Mouse (Mus musculus) embryo, embryonic 10 days (tissue): ENCODE data around the gene Slc25a14.
A peak's percentile ranks its signal among the peaks of the same experiment; 100 is the strongest.

Experiments
- DNase-seq: peaks from one replicate; pipeline ENCODE4 v3.0.0-alpha.2; 2015; ENCODE audit warnings: low spot score

Slc25a14 gene

GRCm38 (mm10) chrX:48623379-48624053 lies at the start of gene Slc25a14:
Gene Slc25a14, plus strand, starts transcription at chrX:48623413.
- peak; percentile 88 for DNase-seq

- DNase-seq = no peak
Measured at GRCm38 (mm10) chrX:48583332-48583731, 39.9 kb upstream of the Slc25a14 start.

- peak; percentile 11 for DNase-seq
Measured at GRCm38 (mm10) chrX:48593721-48594098, 29.5 kb upstream of the Slc25a14 start.

- DNase-seq = peak; percentile 78
Measured at GRCm38 (mm10) chrX:48594099-48594760, 29.0 kb upstream of the Slc25a14 start, which contains the start of gene Zfp280c. Gene Zfp280c, minus strand, starts transcription at chrX:48594504.

- no peak for DNase-seq
Measured at GRCm38 (mm10) chrX:48596053-48596452, 27.2 kb upstream of the Slc25a14 start.

- DNase-seq = no peak
Measured at GRCm38 (mm10) chrX:48596906-48597305, 26.3 kb upstream of the Slc25a14 start.

- DNase-seq = no peak
Measured at GRCm38 (mm10) chrX:48604872-48605271, 18.3 kb upstream of the Slc25a14 start.

GRCm38 (mm10) chrX:48623049-48623378 lies 199 bp upstream of the Slc25a14 start:
- DNase-seq = no peak

- no peak for DNase-seq
Measured at GRCm38 (mm10) chrX:48624054-48624420, 824 bp downstream of the Slc25a14 start.

GRCm38 (mm10) chrX:48637032-48637431 lies 13.8 kb downstream of the Slc25a14 start:
- no peak for DNase-seq

- DNase-seq = peak; percentile 18
Measured at GRCm38 (mm10) chrX:48644122-48644521, 20.9 kb downstream of the Slc25a14 start.

GRCm38 (mm10) chrX:48666807-48667206 lies 43.6 kb downstream of the Slc25a14 start:
- DNase-seq = peak; percentile 38

- DNase-seq = peak; percentile 6
Measured at GRCm38 (mm10) chrX:48669588-48669987, 46.4 kb downstream of the Slc25a14 start.

- no peak for DNase-seq
Measured at GRCm38 (mm10) chrX:48671714-48672113, 48.5 kb downstream of the Slc25a14 start.

- no peak for DNase-seq
Measured at GRCm38 (mm10) chrX:48674171-48674570, 51.0 kb downstream of the Slc25a14 start, which contains the start of gene Gpr119. Gene Gpr119, minus strand, starts transcription at chrX:48674478.

- DNase-seq = peak; percentile 61
Measured at GRCm38 (mm10) chrX:48683451-48683850, 60.2 kb downstream of the Slc25a14 start.

GRCm38 (mm10) chrX:48683857-48684256 lies 60.6 kb downstream of the Slc25a14 start:
- no peak for DNase-seq

- no peak for DNase-seq
Measured at GRCm38 (mm10) chrX:48694460-48694859, 71.2 kb downstream of the Slc25a14 start.

- DNase-seq = peak; percentile 90
Measured at GRCm38 (mm10) chrX:48694864-48695371, 71.7 kb downstream of the Slc25a14 start, which contains the start of gene Rbmx2. Gene Rbmx2, plus strand, starts transcription at chrX:48695004.

GRCm38 (mm10) chrX:48709701-48710100 lies 86.5 kb downstream of the Slc25a14 start:
- DNase-seq = no peak
